Mouse (Mus musculus): ENCODE data around the gene Kcnc2.
"Not testable (repeated sequence)": the region's sequence is repeated elsewhere in the genome, so short reads cannot be mapped to it uniquely, and the experiment has no call there.

- not testable (repeated sequence) for TF ChIP-seq POLR2A, CTCF (IDR thresholded peaks at IDR 0.05; ENCODE audit: extremely low read depth, insufficient read depth, low read length)
Observed at GRCm38 (mm10) chr10:112235396-112235940, 35.5 kb upstream of the Kcnc2 start.
